Mouse (Mus musculus) neural tube, embryonic 15.5 days (tissue): ENCODE results near the gene Ocrl. TPM values are rescaled to one million over a fixed set of nuclear protein-coding genes. Genes with fewer than 3 reads are reported as not detected.

Experiments used
- ATAC-seq: fragments of 200-750 bp; cut with Nextera tagmentation; 2 replicates; pipeline ENCODE4 v1.8.0; 2017; ENCODE audit warnings: mild to moderate bottlenecking, moderate TSS enrichment, moderate library complexity; ENCODE audit not compliant: low FRiP score
- H3K27ac ChIP-seq: fragments of 300-500 bp; sonication (generic); replicated peaks from 2 replicates; pipeline ENCODE4 v1.5.1; 2015; ENCODE audit warnings: mild to moderate bottlenecking, inconsistent platforms
- H3K27me3 ChIP-seq: fragments of 300-500 bp; sonication (generic); replicated peaks from 2 replicates; pipeline ENCODE4 v1.6.1; 2015; ENCODE audit warnings: inconsistent platforms
- H3K36me3 ChIP-seq: fragments of 300-500 bp; sonication (generic); 2 replicates; pipeline ENCODE4 v1.6.1; 2015; ENCODE audit warnings: inconsistent platforms
- H3K4me1 ChIP-seq: fragments of 300-500 bp; sonication (generic); 2 replicates; pipeline ENCODE4 v1.6.1; 2015; ENCODE audit warnings: inconsistent platforms
- H3K4me2 ChIP-seq: fragments of 300-500 bp; sonication (generic); 2 replicates; pipeline ENCODE4 v1.6.1; 2015; ENCODE audit warnings: inconsistent platforms, mild to moderate bottlenecking, moderate library complexity
- H3K4me3 ChIP-seq: fragments of 300-500 bp; sonication (generic); replicated peaks from 2 replicates; pipeline ENCODE4 v1.5.1; 2015; ENCODE audit warnings: mild to moderate bottlenecking, inconsistent platforms
- H3K9ac ChIP-seq: fragments of 300-500 bp; sonication (generic); replicated peaks from 2 replicates; pipeline ENCODE4 v1.6.1; 2015; ENCODE audit warnings: mild to moderate bottlenecking, inconsistent platforms
- H3K9me3 ChIP-seq: fragments of 300-500 bp; sonication (generic); replicated peaks from 2 replicates; pipeline ENCODE4 v1.6.1; 2016; ENCODE audit warnings: inconsistent platforms
- WGBS: fragments of 180-500 bp; shearing (Covaris S2); methylation state at CpG from one replicate; pipeline ENCODE4 v1.1.7; 2015; ENCODE audit warnings: mixed read lengths; 5-methylcytosine and 5-hydroxymethylcytosine counted together
- polyA plus RNA-seq: library from polyadenylated mRNA; unstranded; fragments of >200 nt; fragmentation: Nextera tagmentation; extraction: Ambion mirVana; gene quantifications from 2 replicates; pipeline ENCODE4 v1.2.1, GENCODE M21; 2015

Ocrl gene
- 29.6 and 31.6 TPM in 2 replicates for polyA plus RNA-seq

GRCm38 (mm10) chrX:47912306-47912792 is at the start of gene Ocrl:
Gene Ocrl (plus strand): TSS chrX:47912387.
- WGBS = 28% methylated on average over 31 of the region's 35 CpGs
- Histone ChIP-seq H3K9ac (peak within 1 kb of the TSS; percentile 73), H3K27me3 (no peaks in the 10 kb centered on the region), H3K4me3 (peak within 1 kb of the TSS; percentile 62), H3K4me2 (peak within 1 kb of the TSS; percentile 58), H3K27ac (peak within 1 kb of the TSS; percentile 84), H3K9me3 (no peaks in the 10 kb centered on the region), H3K4me1 (peaks cover 8% of the 10 kb centered on the region), H3K36me3 (no peaks in the 10 kb centered on the region)
- ATAC-seq = peak; percentile 93

- 53% methylated on average over 2 of the region's 2 CpGs for WGBS
- H3K4me3 ChIP-seq = no peak overlapping the region
- H3K9ac ChIP-seq = no peak overlapping the region
- no peaks in the 10 kb centered on the region for H3K9me3 ChIP-seq
- H3K4me1 ChIP-seq = no peaks in the 10 kb centered on the region
- no peaks in the 10 kb centered on the region; the same call in 1 of the 2 replicates for H3K36me3 ChIP-seq
- no peak for ATAC-seq
- no peaks in the 10 kb centered on the region for H3K27me3 ChIP-seq
- H3K4me2 ChIP-seq = no peak overlapping the region
- H3K27ac ChIP-seq = no peak overlapping the region
Observed at GRCm38 (mm10) chrX:47880052-47880451, 32.1 kb upstream of the Ocrl start.

- Histone ChIP-seq H3K27me3 (no peaks in the 10 kb centered on the region), H3K27ac (no peak overlapping the region), H3K9ac (no peak overlapping the region), H3K4me3 (no peak overlapping the region), H3K36me3 (no peaks in the 10 kb centered on the region; the same call in 1 of the 2 replicates), H3K9me3 (no peaks in the 10 kb centered on the region), H3K4me1 (no peaks in the 10 kb centered on the region), H3K4me2 (no peak overlapping the region)
- 87% methylated on average over 6 of the region's 6 CpGs for WGBS
- no peak for ATAC-seq
Observed at GRCm38 (mm10) chrX:47882813-47883212, 29.4 kb upstream of the Ocrl start.

- Histone ChIP-seq H3K4me3 (no peak overlapping the region), H3K4me2 (no peak overlapping the region), H3K36me3 (no peaks in the 10 kb centered on the region; the same call in 1 of the 2 replicates), H3K27ac (no peak overlapping the region), H3K9ac (no peak overlapping the region), H3K4me1 (no peaks in the 10 kb centered on the region), H3K27me3 (no peaks in the 10 kb centered on the region), H3K9me3 (no peaks in the 10 kb centered on the region)
- 81% methylated on average over 2 of the region's 2 CpGs for WGBS
- no peak for ATAC-seq
Observed at GRCm38 (mm10) chrX:47887401-47887800, 24.8 kb upstream of the Ocrl start.

- Histone ChIP-seq H3K27me3 (no peaks in the 10 kb centered on the region), H3K36me3 (no peaks in the 10 kb centered on the region), H3K4me3 (peak overlapping the region; percentile 60), H3K4me1 (no peaks in the 10 kb centered on the region), H3K9ac (peak overlapping the region; percentile 68), H3K27ac (peak overlapping the region; percentile 86), H3K4me2 (peak overlapping the region; percentile 57), H3K9me3 (no peaks in the 10 kb centered on the region)
- ATAC-seq = peak; percentile 48; the same call in 1 of the 2 replicates
- 18% methylated on average over 11 of the region's 12 CpGs for whole genome bisulfite sequencing
Observed at GRCm38 (mm10) chrX:47891243-47891906, 20.8 kb upstream of the Ocrl start.

GRCm38 (mm10) chrX:47891907-47892430 is 20.2 kb upstream of the Ocrl start:
- Histone ChIP-seq H3K4me1 (no peaks in the 10 kb centered on the region), H3K4me2 (peak overlapping the region; percentile 57), H3K9me3 (no peaks in the 10 kb centered on the region), H3K27ac (peak overlapping the region; percentile 86), H3K4me3 (peak overlapping the region; percentile 60), H3K36me3 (no peaks in the 10 kb centered on the region), H3K9ac (peak overlapping the region; percentile 68), H3K27me3 (no peaks in the 10 kb centered on the region)
- ATAC-seq = peak; percentile 89
- 22% methylated on average over 19 of the region's 36 CpGs for WGBS

- Histone ChIP-seq H3K4me1 (no peaks in the 10 kb centered on the region), H3K4me2 (peak within 1 kb of the TSS; percentile 57), H3K4me3 (peak within 1 kb of the TSS; percentile 60), H3K27ac (peak within 1 kb of the TSS; percentile 86), H3K27me3 (no peaks in the 10 kb centered on the region), H3K36me3 (no peaks in the 10 kb centered on the region), H3K9me3 (no peaks in the 10 kb centered on the region), H3K9ac (peak within 1 kb of the TSS; percentile 68)
- 37% methylated on average over 13 of the region's 17 CpGs for WGBS
- peak; percentile 86 for ATAC-seq
Observed at GRCm38 (mm10) chrX:47892431-47893024, 19.7 kb upstream of the Ocrl start, which contains the start of gene Smarca1. Gene Smarca1 (minus strand): TSS chrX:47892974.

GRCm38 (mm10) chrX:47912904-47913542 is 836 bp downstream of the Ocrl start:
- Histone ChIP-seq H3K4me3 (peak overlapping the region; percentile 62), H3K9me3 (no peaks in the 10 kb centered on the region), H3K4me2 (peak overlapping the region; percentile 58), H3K4me1 (peaks cover 8% of the 10 kb centered on the region), H3K36me3 (no peaks in the 10 kb centered on the region), H3K27me3 (no peaks in the 10 kb centered on the region), H3K27ac (no peak overlapping the region), H3K9ac (peak overlapping the region; percentile 73)
- ATAC-seq = no peak
- 28% methylated on average over 8 of the region's 8 CpGs for WGBS

GRCm38 (mm10) chrX:47913543-47913938 is 1.4 kb downstream of the Ocrl start:
- Histone ChIP-seq H3K9me3 (no peaks in the 10 kb centered on the region), H3K36me3 (no peaks in the 10 kb centered on the region), H3K27me3 (no peaks in the 10 kb centered on the region), H3K4me2 (peak overlapping the region; percentile 58), H3K27ac (no peak overlapping the region), H3K4me3 (peak overlapping the region; percentile 62; the same call in 1 of the 2 replicates), H3K4me1 (peaks cover 8% of the 10 kb centered on the region), H3K9ac (no peak overlapping the region)
- no peak for ATAC-seq
- 73% methylated on average over 7 of the region's 7 CpGs for WGBS

GRCm38 (mm10) chrX:47916831-47917230 is 4.6 kb downstream of the Ocrl start:
- H3K36me3 ChIP-seq = no peaks in the 10 kb centered on the region
- ATAC-seq = no peak

GRCm38 (mm10) chrX:47920541-47920940 is 8.4 kb downstream of the Ocrl start:
- Histone ChIP-seq H3K4me1 (no peaks in the 10 kb centered on the region), H3K4me3 (no peak overlapping the region), H3K9me3 (no peaks in the 10 kb centered on the region), H3K27ac (no peak overlapping the region), H3K4me2 (no peak overlapping the region), H3K9ac (no peak overlapping the region), H3K27me3 (no peaks in the 10 kb centered on the region), H3K36me3 (no peaks in the 10 kb centered on the region)
- WGBS = 93% methylated on average over 5 of the region's 5 CpGs
- ATAC-seq = no peak

More at GRCm38 (mm10) chrX:47916831-47917230, 4.6 kb downstream of the Ocrl start:
- Histone ChIP-seq H3K4me3 (no peak overlapping the region), H3K27me3 (no peaks in the 10 kb centered on the region), H3K9me3 (no peaks in the 10 kb centered on the region), H3K27ac (no peak overlapping the region), H3K4me2 (no peak overlapping the region), H3K4me1 (peaks cover 8% of the 10 kb centered on the region), H3K9ac (no peak overlapping the region)
- WGBS = 71% methylated on average over 1 of the region's 1 CpGs
